Mouse (Mus musculus) G1E-ER4 (cell line): ENCODE data around the gene Il1b. TPM values are rescaled to one million over a fixed set of nuclear protein-coding genes. Genes with fewer than 3 reads are reported as not detected.

Experiments used
- GATA1 ChIP-seq: IDR thresholded peaks from one replicate; pipeline ENCODE4 v1.8.0; 2012; ENCODE audit warnings: low read length, inconsistent platforms
- polyA plus RNA-seq: library from polyadenylated mRNA; stranded (reverse); fragments of >175 nt; gene quantifications from 2 replicates; pipeline ENCODE4 v1.2.3, GENCODE M21; 2012

The Il1b gene
- polyA plus RNA-seq: 0.04 and 0.11 TPM in 2 replicates

DNA sequence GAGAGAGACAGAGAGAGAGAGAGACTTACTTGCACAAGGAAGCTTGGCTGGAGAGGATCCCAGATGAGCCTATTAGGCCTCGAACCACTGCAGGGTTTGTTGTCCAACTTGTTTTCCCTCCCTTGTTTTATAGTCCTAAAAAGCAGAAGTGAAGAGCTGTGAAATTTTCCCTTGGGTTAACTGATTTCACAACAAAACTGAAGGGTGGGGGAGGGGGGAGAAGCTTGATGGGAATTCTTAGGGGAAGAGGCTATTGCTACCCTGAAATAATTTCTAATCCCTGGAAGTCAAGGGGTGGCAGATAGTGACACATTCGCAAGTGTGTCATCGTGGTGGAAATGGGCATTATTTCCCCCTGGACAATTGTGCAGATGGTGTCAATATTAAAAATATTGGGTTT is at the start of gene Il1b:
Il1b (minus strand) TSS at position 101 of the 400 bp plus-strand sequence.
- TF ChIP-seq GATA1: no peak

DNA sequence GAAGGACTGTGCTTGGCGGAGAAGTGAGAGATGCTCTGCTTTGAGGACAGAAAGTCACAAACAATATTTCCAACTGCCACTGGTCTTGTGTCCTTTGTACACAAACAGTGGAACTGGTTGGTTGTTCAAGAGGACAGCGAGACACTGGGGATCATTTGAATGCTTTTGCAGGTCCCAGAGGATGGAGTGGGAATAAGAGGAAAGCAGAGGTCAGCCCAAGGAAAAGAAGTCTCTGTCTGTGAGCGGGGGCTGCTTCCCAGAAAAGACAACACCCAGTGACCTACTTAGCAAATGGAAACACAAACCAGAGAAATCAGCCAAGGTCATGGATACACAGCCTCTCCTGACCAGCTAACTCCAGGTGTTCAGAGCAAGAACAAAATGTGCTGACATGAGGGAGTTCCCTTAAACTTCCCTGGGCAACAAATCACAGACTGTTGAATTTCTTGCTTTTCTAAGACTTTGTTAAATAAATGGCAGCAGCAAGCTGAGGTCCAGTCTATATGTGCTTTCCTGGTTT is 48.5 kb upstream of the Il1b start:
- no peak for TF ChIP-seq GATA1

DNA sequence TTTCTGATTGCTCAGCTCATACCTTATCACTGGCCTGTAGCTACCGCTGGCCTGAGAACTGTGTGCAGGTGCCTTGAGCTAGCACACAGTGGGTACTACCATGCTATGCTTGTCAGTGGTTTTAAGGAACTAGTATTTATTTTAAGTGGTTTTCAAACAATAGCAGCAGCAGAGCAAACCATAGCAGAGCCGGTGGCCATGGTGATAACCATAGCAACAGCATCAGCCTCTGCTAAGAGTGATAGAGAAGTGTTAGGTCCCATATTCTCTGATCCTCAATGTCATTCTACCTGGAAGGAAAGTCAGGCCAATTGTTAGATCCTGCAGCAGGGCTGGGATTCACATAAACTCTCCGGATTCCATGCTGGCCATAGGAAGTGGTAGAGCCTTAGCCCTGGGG is 43.7 kb upstream of the Il1b start:
- TF ChIP-seq GATA1: no peak

DNA sequence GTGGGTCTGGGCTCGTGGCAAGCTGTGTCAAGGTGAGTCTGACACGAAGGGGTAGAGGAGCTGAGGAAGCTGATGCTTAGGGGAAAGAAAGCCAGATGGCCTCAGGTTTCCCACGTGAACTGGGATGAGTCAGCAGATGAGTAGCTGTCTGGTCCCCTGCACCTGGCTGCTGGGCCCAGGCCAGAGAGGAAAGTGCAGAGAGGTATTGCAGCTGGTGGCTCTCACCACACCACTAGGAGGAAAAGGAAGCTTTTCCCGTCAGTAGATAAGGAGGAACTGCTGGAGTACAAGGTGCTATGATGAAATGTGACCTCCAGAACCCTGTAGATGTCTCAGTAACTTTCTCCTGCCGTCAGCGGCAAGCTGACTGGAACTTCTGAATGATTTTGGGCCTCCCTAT is 42.5 kb upstream of the Il1b start:
- TF ChIP-seq GATA1: no peak

DNA sequence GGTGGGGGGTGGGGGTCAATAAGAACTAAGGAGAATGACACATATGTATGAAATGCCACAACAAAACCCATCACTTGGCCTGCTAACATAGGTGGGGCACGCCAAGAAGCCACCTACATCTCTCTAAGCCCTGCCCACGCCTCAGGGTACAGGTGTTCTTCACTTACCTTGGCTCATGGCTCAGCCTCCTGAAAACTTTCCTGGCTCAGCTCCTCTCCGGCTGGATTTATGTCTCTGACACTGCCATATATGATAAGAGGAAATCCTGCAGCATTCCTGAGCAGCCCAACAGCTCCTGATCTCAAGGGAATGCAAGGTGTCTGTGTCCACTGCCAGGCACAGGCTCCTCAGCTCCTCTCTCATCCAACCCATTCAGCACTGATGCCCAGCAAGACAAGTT is 40.7 kb upstream of the Il1b start:
- TF ChIP-seq GATA1: no peak

DNA sequence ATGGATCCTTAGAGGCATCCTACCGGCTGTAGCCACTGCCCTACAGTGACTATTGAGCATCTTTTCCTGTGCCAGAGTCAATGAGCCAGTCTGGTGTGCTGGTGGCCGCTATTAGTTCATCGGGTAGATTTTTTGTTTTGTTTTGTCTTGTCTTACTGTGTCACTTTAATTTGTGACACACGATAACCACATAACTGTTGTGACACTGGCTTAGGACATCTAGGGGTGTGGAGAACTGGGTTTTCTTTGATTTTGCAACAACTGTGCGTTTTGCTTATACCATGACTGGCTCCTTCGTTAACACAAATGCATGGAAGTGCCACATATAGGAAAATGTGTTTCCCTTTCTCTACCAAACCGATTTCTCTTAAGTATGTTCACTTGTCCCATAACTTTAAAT is 39.4 kb upstream of the Il1b start:
- no peak for TF ChIP-seq GATA1

DNA sequence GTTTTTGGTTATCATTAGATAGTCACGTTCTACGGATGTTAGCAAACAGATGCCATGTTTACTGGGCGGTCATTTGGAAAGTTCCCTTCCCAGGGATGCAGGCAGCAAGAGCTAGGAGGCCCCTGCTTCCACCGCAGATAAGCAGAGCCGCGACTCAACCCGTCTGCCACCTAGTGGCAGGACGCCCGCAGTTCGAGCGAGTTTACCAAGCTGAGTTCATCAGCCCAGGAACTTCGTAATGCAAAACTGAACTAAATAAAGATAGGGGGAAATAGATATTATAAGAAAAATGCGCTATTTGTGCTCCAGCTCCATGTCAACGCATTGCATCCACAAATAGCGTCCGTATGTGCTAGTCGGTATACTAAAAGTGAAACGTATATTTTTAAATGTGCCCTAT is 37.5 kb upstream of the Il1b start:
- TF ChIP-seq GATA1: no peak

DNA sequence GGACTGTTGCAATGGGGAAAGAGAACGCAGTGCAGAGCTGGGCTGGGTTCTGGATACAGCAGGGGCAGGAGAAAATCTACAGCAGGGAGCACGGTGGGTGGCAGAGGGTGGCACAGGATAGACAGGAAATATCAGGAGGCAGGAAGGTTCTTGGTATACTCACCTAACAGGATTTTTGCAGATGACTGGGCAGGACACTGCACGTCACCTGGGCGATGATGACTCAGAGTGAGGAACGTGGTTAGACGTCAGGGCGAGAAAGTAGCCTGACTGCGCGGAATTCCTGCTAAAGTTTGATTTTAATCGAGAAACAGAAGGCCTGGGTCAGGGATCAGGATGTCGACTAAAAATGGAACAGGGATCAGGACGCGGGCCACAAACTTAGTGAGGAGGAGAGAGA is 36.7 kb upstream of the Il1b start:
- no peak for TF ChIP-seq GATA1

DNA sequence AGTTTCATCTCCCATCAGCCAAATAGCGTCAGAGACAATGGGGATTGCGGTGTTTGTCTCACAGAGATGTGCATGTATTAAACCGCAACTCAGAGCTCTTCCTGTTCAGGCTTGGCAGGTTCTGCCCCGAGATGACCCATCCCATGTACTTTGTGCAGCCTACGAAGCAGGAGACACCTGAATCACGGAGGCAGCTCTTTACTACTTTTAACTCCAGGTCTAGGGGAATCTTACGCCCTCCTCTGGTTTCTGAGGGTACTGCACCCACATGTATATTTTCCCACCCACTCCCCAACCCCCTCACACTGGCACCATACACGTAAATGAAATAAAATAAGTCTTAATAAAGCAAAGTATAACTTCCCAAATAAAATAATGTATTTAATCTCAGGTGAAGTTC is 35.6 kb upstream of the Il1b start:
- no peak for TF ChIP-seq GATA1

DNA sequence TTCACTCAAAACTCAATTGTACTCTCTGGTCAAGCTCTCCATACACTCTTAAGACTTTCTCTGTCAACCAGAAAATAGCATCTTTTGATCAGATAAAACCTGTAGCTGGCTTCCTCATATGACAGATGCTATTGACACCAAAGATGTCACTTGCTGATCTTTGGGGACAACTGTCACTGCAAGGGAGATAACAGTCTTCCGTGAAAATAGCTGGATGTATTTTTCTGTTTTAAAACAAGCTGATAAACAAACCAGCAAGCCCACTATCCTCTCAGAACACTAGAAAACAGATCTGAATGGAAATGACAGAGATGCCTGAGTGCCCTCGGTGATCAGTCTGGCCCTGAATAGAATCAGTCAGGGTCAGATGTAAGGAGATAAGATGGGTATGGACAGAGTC is 32.8 kb upstream of the Il1b start:
- peak; percentile 30 for TF ChIP-seq GATA1

DNA sequence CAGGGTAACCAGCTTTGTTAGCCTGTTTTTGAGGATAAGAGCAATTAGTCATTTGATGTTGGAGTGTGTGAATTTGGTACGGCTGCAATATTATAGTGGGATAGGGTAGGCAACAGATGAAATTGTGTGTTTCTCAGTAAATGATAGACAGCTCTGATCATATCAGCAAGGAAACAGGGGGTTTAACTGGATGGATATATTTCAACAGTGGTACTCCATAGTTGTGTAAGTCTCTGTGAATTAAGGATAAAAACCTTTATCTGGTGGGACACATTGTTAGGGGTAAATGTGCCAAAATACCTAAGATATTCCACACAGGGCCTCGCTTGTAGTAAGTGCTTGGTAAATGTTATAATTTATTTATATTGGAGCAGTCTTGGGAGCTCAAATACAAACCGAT is 31.4 kb upstream of the Il1b start:
- no peak for TF ChIP-seq GATA1

DNA sequence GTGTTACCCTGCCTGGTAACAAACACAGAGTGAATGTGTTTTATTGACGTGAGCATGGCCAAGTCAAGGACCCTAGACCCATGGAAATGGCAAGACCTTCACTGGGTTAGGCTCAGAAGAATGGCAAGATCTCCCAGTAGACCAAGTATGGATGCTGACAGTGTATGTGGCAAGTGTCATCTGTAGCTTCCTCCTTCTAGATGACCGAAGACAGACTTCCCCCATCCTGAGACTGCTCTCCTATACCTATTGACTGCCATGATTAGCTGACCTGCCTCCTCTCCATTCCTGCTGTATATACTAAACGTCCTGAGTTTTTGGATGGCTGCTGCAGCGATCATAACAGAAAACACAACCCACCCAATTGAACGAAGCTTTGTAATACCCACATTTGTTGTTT is 30.9 kb upstream of the Il1b start:
- no peak for TF ChIP-seq GATA1

DNA sequence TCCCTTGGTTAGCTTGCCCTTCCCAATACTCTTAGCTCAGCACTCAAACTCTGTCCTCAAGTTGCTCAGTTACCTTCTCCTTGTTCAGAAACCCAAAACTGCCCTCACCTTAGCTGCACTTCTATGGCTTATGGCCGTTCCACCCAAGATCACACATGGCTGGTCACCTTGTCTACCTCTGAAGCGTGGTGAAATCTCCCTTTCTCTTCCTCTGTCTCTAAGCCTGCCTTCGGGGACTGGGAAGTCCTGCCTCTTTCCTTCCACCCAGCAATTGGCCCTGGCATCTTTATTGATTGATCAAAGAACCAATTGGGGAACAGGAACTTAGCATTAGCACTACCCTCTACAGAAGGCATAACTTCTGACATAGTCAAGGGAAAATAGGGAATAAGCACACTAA is 27.2 kb upstream of the Il1b start:
- no peak for TF ChIP-seq GATA1

DNA sequence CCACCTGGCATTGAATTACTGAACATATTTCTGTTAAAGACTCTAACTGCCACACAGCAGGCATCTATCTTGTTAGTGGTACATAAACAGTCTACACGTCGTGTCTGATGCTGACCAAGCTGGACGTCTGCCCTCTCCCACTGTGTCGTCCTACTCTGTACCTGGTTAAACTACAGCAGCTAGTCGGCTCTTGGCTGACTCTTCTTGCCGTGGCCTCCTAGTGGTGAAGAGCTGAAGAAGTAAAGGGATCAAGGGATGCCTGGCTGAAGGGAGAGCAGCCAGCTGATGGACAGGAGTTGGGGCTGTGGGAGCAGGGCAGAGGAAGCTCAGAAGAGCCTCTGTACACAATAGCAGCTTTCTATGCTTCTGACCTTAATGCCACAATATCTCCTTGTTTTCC is 22.6 kb upstream of the Il1b start:
- no peak for TF ChIP-seq GATA1

DNA sequence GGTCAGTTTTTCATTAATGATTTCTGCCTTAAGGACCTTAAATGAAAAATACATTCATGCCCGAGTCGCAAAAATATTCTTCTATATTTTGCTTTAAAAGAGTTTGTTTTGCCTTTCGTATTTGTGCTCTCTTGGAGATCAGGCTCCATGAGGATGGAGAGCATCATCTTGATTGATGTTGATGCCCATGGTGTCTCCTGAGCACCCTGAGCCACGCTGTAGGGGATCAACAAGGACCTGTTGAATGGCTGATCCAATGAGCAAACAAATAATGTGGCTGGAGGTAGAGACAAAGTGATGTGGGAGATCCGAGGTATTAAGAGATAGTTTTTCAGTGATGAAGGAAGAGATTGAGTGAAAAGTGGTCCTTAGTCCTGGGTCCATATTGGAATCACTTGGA is 19.2 kb upstream of the Il1b start:
- TF ChIP-seq GATA1: no peak

DNA sequence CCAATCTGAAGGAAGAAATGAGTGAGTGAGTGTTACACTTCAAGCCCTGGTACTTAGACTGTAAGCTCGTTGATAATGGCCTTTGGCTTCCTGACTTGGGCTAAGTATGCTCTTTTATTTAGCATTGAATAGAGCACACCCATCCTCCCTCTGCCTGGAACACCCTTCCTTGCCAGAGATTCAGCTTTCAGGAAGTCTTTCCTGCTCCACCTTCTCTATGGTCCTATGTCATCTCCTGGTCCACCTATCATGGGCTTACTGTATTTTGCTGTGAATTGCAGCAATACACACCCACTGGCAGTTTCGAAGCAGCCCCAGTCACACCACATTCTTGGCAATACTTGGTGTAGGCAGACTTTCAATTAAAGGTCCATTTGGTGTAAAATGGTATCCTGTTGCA is 18.4 kb upstream of the Il1b start:
- TF ChIP-seq GATA1: no peak

DNA sequence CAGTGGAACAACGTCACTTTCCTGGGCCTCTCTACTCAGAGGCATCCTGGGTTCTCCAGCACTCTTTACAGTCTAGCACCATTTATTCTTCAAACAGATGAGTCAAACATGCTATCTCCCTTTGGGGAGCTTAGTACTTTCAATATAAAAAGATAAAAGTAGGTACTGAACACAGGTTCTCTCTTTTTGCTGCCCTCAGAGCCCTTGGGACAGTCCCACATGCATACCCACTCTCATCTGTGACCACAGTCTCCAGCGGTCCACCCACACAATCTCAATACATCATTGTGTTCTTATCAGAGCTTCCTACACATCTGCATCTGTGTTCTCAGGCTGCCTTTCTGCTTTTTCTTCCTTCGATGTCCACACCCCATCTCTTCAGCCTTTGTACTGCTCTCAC is 14.4 kb upstream of the Il1b start:
- peak; percentile 36 for TF ChIP-seq GATA1

DNA sequence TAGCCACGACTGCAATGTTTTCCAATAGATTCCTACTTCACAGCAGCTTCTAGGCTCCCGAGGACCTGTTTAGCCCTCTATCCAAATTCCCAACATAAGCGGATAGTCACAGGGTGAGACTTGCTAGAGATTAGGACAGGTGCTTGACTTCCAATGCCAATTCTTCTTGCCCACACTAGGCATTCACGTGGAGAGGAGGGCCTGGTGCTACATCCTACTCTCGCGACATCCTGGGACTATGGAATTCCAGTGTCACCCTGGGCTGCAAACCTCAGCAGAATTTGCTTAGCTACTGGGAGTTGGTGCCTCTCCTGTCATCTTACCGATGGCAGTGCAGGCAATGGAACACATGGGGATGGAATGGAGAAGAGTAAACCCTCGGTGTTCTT is 13.3 kb upstream of the Il1b start:
- TF ChIP-seq GATA1: no peak
